Mouse (Mus musculus) R1 (cell line): Measurements from ENCODE around the gene Pcdh7.
"Not testable (repeated sequence)": the region's sequence is repeated elsewhere in the genome, so short reads cannot be mapped to it uniquely, and the experiment has no call there.

Experiments
- DNase-seq: peaks from one replicate; pipeline ENCODE4 v3.0.0-alpha.2; 2018; ENCODE audit warnings: low read depth, low spot score

Gene Pcdh7

GRCm38 (mm10) chr5:58118930-58119611 lies 401.3 kb downstream of the Pcdh7 start:
- no peak for DNase-seq

- DNase-seq = no peak
Measured at GRCm38 (mm10) chr5:58143897-58144296, 426.1 kb downstream of the Pcdh7 start.

- DNase-seq = no peak
Measured at GRCm38 (mm10) chr5:58153966-58154365, 436.2 kb downstream of the Pcdh7 start.

- DNase-seq = no peak
Measured at GRCm38 (mm10) chr5:58172218-58172617, 454.5 kb downstream of the Pcdh7 start.

- DNase-seq = not testable (repeated sequence)
Measured at GRCm38 (mm10) chr5:58174335-58174734, 456.6 kb downstream of the Pcdh7 start.

GRCm38 (mm10) chr5:58175532-58175931 lies 457.8 kb downstream of the Pcdh7 start:
- no peak for DNase-seq
